Mouse (Mus musculus) kidney, adult 2 months (tissue): ENCODE measurements around the gene Rab25.

ENCODE experiments used
- CTCF ChIP-seq: fragments of 200-500 bp; conservative IDR thresholded peaks from 2 replicates; pipeline ENCODE4 v1.5.1; 2011; ENCODE audit warnings: low read depth, mild to moderate bottlenecking, control low read depth, low read length, moderate library complexity, mixed read lengths; ENCODE audit not compliant: insufficient read depth, insufficient read length
- POLR2A ChIP-seq: fragments of 200-500 bp; IDR thresholded peaks from one replicate; pipeline ENCODE4 v1.6.1; 2011; ENCODE audit warnings: low read depth, low read length, control low read depth

DNA sequence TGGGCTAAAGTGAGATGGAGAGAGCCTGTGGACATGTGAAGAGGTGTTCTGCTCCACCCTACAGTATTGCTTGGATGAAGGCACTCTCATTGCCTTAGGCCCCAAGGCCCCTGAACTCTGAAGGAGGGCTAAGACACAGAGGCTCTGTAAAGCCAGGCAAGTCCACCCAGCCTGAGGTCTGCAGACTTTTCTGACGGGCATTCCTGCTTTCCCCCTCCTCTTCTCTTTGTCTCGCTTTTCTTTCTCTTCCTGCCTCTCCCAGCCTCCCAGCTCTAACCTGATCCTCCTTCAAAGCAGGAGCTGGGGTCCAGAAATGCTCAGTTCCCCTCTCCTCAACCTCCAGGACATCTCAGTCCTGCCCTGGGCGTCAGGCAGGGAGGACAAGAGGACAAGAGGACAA, 13.1 kb downstream of the Rab25 start:
- no peak for TF ChIP-seq CTCF
- no peak for TF ChIP-seq POLR2A
